Mouse (Mus musculus): ENCODE data around the gene Fscn3. TPM values are rescaled to one million over a fixed set of nuclear protein-coding genes. Genes with fewer than 3 reads are reported as not detected.

Fscn3 gene
- polyA plus RNA-seq, 1 experiment = not detected

- H3K9ac ChIP-seq (ENCODE audit: low read depth, poor library complexity, severe bottlenecking) = no peak overlapping the region
- H3K27me3 ChIP-seq (ENCODE audit: control insufficient read depth, insufficient read depth, low read length, poor library complexity, severe bottlenecking) = no peaks in the 10 kb centered on the region
- H3K4me1 ChIP-seq (ENCODE audit: control insufficient read depth, insufficient read depth, low read length) = peaks cover 2% of the 10 kb centered on the region
- H3K27ac ChIP-seq (ENCODE audit: insufficient read depth, low read length) = no peak overlapping the region
- H3K9me3 ChIP-seq (replicated peaks; ENCODE audit: control insufficient read depth, insufficient read depth, low read length, poor library complexity, severe bottlenecking) = no peaks in the 10 kb centered on the region
- peaks cover 39% of the 10 kb centered on the region for H3K36me3 ChIP-seq (ENCODE audit: control insufficient read depth, insufficient read depth, low read length, poor library complexity, severe bottlenecking)
- TF ChIP-seq EP300 (IDR thresholded peaks at IDR 0.05; ENCODE audit: insufficient read depth, low read depth, low read length) = no peak
- no peak for TF ChIP-seq CTCF (IDR thresholded peaks at IDR 0.05; ENCODE audit: low read depth, low read length)
- no peak overlapping the region for H3K4me3 ChIP-seq (ENCODE audit: low read depth, low read length)
These were observed 55.2 kb downstream of the Fscn3 start for GRCm38 (mm10) chr6:28482711-28483315.

GRCm38 (mm10) chr6:28486008-28486407 is 58.4 kb downstream of the Fscn3 start:
- Histone ChIP-seq H3K27me3 (ENCODE audit: control insufficient read depth, insufficient read depth, low read length, poor library complexity, severe bottlenecking) (no peaks in the 10 kb centered on the region), H3K9ac (ENCODE audit: low read depth, poor library complexity, severe bottlenecking) (no peak overlapping the region), H3K36me3 (ENCODE audit: control insufficient read depth, insufficient read depth, low read length, poor library complexity, severe bottlenecking) (peaks cover 60% of the 10 kb centered on the region), H3K4me3 (ENCODE audit: low read depth, low read length) (no peak overlapping the region), H3K27ac (ENCODE audit: insufficient read depth, low read length) (no peak overlapping the region), H3K9me3 (replicated peaks; ENCODE audit: control insufficient read depth, insufficient read depth, low read length, poor library complexity, severe bottlenecking) (no peaks in the 10 kb centered on the region), H3K4me1 (ENCODE audit: control insufficient read depth, insufficient read depth, low read length) (peaks cover 2% of the 10 kb centered on the region)
- no peak for TF ChIP-seq CTCF (IDR thresholded peaks at IDR 0.05; ENCODE audit: low read depth, low read length)
- TF ChIP-seq POLR2A (IDR thresholded peaks at IDR 0.05; ENCODE audit: insufficient read depth, low read length) = no peak
- no peak for TF ChIP-seq EP300 (IDR thresholded peaks at IDR 0.05; ENCODE audit: insufficient read depth, low read depth, low read length)

GRCm38 (mm10) chr6:28486471-28486870 is 58.9 kb downstream of the Fscn3 start:
- TF ChIP-seq EP300 (IDR thresholded peaks at IDR 0.05; ENCODE audit: insufficient read depth, low read depth, low read length) = no peak
- TF ChIP-seq CTCF (IDR thresholded peaks at IDR 0.05; ENCODE audit: low read depth, low read length) = no peak
- no peak for TF ChIP-seq POLR2A (IDR thresholded peaks at IDR 0.05; ENCODE audit: insufficient read depth, low read length)
- no peak overlapping the region for H3K9ac ChIP-seq (ENCODE audit: low read depth, poor library complexity, severe bottlenecking)
- H3K4me1 ChIP-seq (ENCODE audit: control insufficient read depth, insufficient read depth, low read length) = peaks cover 2% of the 10 kb centered on the region
- H3K27me3 ChIP-seq (ENCODE audit: control insufficient read depth, insufficient read depth, low read length, poor library complexity, severe bottlenecking) = no peaks in the 10 kb centered on the region
- H3K9me3 ChIP-seq (replicated peaks; ENCODE audit: control insufficient read depth, insufficient read depth, low read length, poor library complexity, severe bottlenecking) = no peaks in the 10 kb centered on the region
- H3K36me3 ChIP-seq (ENCODE audit: control insufficient read depth, insufficient read depth, low read length, poor library complexity, severe bottlenecking) = peaks cover 60% of the 10 kb centered on the region
- no peak overlapping the region for H3K4me3 ChIP-seq (ENCODE audit: low read depth, low read length)
- H3K27ac ChIP-seq (ENCODE audit: insufficient read depth, low read length) = no peak overlapping the region

- TF ChIP-seq EP300 (IDR thresholded peaks at IDR 0.05; ENCODE audit: insufficient read depth, low read depth, low read length) = no peak
- no peak for TF ChIP-seq CTCF (IDR thresholded peaks at IDR 0.05; ENCODE audit: low read depth, low read length)
- no peak for TF ChIP-seq POLR2A (IDR thresholded peaks at IDR 0.05; ENCODE audit: insufficient read depth, low read length)
- Histone ChIP-seq H3K36me3 (ENCODE audit: control insufficient read depth, insufficient read depth, low read length, poor library complexity, severe bottlenecking) (peaks cover 59% of the 10 kb centered on the region), H3K4me1 (ENCODE audit: control insufficient read depth, insufficient read depth, low read length) (peaks cover 2% of the 10 kb centered on the region), H3K4me3 (ENCODE audit: low read depth, low read length) (no peak overlapping the region), H3K9ac (ENCODE audit: low read depth, poor library complexity, severe bottlenecking) (no peak overlapping the region), H3K27me3 (ENCODE audit: control insufficient read depth, insufficient read depth, low read length, poor library complexity, severe bottlenecking) (no peaks in the 10 kb centered on the region), H3K27ac (ENCODE audit: insufficient read depth, low read length) (no peak overlapping the region), H3K9me3 (replicated peaks; ENCODE audit: control insufficient read depth, insufficient read depth, low read length, poor library complexity, severe bottlenecking) (no peaks in the 10 kb centered on the region)
These were observed 59.3 kb downstream of the Fscn3 start for GRCm38 (mm10) chr6:28486905-28487304.

Other genes with a start within 250 kb of the Fscn3 start
- gene Zfp800, start 29.8 kb upstream of the Fscn3 start, polyA plus RNA-seq (2011; ENCODE audit: insufficient read depth, insufficient read length, low read depth, missing spikeins) = 17.4 and 19.7 TPM in 2 replicates
- gene Arf5, start 4.2 kb upstream of the Fscn3 start, polyA plus RNA-seq (2011; ENCODE audit: insufficient read depth, insufficient read length, low read depth, missing spikeins) = 128 and 130 TPM in 2 replicates
- gene Gcc1, start 601 bp downstream of the Fscn3 start, polyA plus RNA-seq (2011; ENCODE audit: insufficient read depth, insufficient read length, low read depth, missing spikeins) = 9.2 and 10.2 TPM in 2 replicates
- not detected in 2 replicates for gene Pax4, start 21.6 kb downstream of the Fscn3 start, polyA plus RNA-seq (2011; ENCODE audit: insufficient read depth, insufficient read length, low read depth, missing spikeins)
- gene Snd1, start 47.4 kb downstream of the Fscn3 start, polyA plus RNA-seq (2011; ENCODE audit: insufficient read depth, insufficient read length, low read depth, missing spikeins) = 155 and 160 TPM in 2 replicates